Mouse (Mus musculus) right cerebral cortex, postnatal 10 days (tissue): ENCODE results near the gene Erfe.

Source experiments
- DNase-seq, 2 experiments: peaks; one replicate each; pipeline ENCODE4 v3.0.0; 2021; ENCODE audit warnings: low spot score in 2 of 2

Erfe gene

DNA sequence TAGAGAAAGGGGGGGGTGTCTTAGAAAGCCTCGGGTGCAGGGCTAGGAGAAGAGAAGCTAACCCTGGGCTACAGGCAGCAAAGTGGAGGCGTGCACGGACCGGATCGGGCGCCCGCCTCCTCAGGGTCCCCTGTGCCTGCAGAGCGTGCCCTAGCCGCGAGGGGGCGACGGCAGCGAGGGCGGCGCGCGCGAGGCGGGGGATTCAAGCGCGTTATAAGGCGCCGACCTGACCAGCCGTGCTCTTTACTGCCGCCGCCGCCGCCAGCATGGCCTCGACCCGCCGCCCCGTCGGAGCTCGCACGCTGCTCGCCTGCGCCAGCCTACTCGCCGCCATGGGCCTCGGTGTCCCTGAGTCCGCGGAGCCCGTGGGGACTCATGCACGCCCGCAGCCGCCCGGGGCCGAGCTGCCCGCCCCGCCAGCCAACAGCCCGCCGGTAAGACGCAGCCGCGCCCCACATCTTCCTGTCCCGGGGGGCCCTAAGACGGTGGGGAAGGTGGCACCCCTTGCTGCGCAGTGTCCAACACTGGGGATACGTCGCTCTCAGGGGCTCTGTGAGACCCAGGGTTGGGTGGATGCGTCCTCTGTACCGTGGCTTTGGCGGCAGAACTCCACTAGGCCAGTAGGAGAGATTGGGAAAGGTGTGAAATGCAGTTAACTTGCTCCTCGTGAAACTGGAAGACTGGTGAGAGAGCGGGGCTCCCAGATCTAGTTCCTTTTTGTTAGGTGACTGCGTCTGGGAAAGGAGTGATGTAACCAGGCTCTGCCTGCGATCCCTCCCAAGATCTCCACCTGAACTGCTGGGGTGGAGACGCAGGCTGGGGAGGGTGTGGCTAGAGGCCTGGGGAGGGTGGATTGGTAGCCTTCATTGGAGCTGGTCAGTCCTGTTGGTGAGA, at the start of gene Erfe:
TSS of gene Erfe (plus strand) at position 216 of the 894 bp plus-strand sequence.
- DNase-seq = peak in 1 of 2 experiments; percentile 60

DNA sequence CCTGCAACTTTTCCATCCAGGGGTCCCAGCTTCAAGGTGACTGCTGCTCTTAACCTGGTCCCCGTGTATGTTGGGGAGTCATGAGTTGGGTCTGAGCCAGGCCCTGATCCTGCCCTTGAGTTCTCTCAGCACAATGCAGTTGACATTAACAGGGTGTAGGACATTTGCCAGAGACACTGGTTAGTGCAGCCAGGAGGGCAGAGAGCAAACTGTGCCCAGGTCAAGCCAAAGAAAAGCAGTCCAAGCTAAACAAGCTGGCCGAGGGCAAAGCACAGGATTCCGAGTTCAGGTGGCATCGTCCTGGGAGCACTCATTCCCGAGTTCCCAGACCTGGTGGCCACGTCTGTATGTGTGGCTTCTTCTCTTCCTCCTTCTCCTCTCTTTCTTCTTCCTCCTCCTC, 48.6 kb upstream of the Erfe start:
- DNase-seq = no peak

DNA sequence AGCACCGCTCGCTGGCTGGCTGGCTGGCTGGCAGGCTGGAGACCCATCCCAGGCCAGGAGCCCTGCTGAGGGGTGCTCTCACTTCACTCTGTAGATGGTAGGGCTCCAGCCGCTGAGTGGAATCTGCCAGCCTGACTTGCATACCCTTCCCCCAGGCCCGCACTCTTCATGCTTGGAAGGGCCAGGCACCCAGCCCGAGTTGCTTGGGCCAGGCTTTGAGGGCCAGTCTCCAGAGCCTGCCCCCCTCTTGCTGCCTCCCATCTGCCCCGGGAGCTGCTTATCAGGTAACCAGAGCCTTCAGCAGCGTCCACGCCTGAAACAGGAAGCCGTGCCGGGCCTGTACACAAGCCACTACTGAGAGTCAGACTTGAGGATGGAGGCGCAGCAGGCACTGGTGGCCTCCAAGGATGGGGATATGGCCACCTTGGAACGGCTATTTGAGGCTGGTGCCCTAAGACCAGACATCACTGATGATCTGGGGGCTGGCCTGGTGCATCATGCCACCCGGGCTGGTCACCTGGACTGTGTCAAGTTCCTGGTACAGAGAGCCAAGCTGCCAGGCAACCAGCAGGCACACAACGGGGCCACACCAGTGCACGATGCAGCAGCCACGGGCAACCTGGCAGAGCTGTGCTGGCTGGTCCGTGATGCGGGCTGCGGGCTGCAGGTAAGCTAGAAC, 44.3 kb upstream of the Erfe start, which contains the start of gene Espnl:
TSS of gene Espnl (plus strand) at position 316 of the 679 bp plus-strand sequence.
- no peak for DNase-seq

DNA sequence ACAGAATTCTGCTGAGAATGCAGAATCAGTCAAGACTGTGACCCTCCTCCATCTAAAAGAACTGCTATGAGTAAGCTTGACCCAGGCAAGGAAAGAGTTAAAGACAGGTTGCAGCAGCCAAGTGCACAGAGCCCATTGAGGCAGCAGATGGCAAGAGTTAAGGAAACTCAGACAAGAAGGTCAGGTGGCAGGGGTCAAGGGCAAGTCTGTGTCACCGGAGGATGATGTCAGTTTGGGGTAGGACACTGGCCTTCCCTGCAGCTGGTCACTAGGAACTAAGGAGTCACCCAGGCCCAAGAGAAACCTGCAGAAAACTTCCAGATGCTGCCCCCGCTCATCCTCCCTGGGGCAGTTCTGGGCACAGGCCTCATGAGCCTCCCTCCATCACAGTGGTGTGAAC, 41.6 kb upstream of the Erfe start:
- DNase-seq = no peak

DNA sequence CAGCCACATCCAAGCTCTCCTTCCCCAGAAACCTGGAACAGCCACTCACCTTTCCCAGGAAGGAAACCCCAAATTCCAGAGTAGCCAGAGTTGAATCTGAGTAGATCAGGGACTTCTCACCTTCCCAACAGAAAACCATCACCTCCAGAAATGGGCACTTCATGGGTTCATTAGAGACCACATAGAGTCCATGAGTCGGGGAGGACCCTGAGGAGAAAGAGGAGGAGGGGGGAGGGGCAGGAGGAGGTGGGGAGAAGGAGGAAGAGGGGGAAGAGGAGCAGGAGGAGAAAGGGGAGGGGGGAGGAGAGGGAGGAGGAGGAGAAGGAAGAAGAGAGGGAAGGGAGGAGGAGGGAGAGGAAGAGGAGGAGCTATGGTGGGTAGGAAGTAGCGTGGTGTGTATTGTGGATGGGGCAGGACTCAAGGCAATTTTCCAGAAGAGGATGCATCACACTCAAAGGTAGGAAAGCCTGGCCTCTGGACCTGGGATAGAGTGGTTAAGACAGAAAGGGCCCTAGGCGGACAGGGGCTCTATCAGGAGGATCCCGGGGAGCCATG, 40.7 kb upstream of the Erfe start:
- no peak for DNase-seq

DNA sequence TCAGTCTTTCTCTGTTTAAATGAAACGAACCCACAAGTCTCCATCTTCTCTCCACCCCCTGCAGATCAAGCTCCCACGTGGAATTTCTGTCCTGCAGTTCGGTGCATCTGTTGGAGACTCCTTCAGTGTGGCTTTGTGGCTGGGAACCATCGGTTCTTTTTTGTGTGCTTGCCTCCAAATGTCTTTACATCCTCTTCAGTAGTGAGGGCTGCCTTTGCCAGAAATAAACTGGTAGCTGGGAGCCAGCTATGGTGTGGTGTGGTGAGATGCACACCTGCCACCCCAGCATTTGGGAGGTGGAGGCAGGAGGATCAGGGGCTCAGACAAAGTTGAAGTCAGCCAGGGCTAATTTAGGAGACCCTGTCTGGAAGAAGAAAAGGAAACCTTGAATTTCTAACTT, 34.1 kb upstream of the Erfe start:
- DNase-seq = no peak

DNA sequence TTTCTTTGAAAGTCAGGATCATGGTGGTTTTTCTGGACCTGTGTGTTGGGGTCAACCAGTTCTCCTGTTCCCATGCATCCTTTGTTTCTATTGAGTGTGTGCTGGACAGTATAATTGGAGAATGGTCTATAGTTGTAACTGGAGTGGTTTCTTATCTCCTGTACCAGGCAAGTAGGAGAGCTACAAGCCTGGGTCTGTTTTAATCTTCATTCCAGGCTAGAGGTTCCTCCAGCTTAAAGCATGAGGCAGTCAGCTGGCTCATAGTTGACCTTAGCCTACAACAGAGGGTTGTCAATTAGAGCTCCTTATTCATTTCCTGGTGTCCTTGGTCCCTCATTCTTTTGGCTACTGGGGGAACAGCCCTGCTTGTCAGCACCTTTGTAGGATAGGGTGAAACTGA, 32.6 kb upstream of the Erfe start:
- no peak for DNase-seq

DNA sequence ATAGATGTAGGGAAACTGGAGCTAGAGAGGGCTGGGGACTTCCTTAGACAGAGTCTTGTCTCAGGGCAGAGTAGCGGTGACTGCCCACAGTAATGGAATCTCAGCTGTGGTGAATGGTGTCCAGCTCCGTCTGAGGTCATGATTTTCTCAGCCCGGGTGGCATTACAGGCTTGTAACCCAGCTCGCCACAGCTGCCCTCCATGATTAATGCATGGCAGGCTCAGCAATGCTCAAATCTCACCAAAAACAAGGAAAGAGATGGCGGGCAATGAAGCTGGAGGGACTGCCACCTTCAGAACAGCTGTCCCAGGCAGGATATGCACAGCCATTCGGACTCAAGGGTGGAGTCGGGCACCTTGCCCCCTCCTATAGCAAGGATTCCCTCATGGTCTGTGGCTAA, 28.9 kb upstream of the Erfe start:
- DNase-seq = no peak

DNA sequence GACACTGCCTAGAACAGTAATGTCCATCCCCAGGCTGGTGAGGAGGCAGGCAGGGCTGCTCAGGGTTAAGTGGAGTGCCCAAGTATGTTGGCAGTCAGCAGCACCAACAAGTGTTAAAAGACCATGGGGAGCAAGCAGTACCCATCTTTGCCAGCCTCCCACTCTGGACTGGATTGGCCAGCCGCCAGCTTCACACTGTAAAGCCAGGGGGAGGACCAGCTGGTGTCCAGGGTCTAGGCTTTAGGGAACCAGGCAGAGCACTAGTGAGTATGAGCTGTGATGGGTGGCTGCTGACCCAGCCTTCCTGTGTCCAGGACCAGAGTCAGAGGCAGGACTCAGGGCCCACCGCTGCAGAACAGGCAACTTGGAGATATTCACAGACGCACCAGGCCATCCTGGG, 22.2 kb upstream of the Erfe start:
- DNase-seq = peak in 1 of 2 experiments; percentile 57

DNA sequence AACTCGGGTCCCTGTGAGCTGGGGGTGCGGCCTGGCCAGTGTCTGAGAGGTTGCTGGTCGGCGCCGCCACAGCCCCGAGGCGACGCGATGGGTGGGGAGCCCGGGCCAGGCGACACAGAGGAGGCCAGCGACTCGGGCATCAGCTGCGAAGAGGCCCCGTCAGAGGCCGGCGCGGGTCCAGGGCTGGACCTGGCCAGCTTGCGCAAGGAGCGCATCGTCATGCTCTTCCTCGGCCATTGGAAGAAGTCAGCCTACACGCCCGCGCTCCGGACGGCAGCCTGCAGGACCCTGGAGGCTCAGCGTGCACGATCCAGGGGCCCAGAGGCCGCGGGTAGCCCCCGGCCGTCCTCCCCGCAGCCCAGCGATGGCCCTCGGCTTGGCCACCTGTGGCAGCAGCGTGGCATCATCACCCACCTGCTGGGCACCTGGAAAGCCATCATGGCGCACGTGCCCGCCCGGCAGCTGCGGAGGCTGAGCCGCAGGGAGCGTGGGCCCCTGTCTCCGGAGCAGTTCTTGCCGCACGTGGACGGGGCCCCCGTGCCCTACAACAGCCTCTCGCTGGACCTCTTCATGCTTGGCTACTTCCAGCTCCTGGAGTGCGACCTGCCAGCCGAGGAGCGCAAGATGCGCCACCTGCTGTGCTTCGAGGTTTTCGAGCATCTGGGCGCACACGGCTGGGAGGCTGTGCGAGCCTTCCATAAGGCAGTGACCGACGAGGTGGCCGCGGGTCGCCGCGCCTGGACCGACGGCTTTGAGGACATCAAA, 21.1 kb upstream of the Erfe start:
- no peak for DNase-seq

DNA sequence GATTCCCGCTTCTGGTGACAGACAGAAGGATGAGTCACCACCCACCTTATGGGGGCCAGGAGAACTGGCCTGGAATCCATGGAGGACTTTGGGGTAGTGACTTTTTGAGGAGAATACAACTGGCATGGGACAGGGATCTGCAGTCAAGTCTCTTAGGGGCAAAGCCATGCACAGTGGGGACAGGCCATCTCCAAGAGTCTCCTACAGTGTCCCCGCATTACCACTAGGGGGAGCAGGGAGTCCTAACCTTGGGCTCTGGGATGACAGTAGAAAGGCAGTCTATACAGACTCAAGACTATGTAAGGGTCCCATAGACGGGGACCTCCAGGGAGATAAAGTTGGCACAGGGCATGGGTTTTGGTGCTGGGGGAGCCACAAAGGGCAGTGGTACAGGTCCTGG, 19.3 kb upstream of the Erfe start:
- DNase-seq = peak in 1 of 2 experiments; percentile 62

DNA sequence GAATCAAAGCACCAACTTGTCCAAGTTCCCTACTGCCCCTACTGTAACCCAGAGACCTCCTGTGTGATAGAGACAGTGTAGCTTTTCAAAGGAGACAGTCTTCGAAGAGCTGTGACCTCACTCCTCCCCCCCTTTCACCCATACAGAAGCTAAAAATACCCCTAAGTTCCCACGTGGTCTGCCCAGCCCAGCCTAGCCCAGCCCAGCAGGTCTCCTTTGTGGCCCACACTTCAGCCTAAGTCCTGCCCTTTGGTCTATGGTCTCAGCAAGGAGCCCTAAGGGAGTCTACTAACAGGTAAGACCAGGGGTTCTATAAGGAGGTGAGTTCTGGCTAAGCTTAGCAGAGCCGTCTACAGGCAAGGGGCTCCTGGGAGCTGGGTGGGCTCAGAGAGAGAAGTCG, 15.4 kb upstream of the Erfe start, which contains the start of gene Klhl30:
TSS of gene Klhl30 (plus strand) at position 176 of the 400 bp plus-strand sequence.
- no peak for DNase-seq

DNA sequence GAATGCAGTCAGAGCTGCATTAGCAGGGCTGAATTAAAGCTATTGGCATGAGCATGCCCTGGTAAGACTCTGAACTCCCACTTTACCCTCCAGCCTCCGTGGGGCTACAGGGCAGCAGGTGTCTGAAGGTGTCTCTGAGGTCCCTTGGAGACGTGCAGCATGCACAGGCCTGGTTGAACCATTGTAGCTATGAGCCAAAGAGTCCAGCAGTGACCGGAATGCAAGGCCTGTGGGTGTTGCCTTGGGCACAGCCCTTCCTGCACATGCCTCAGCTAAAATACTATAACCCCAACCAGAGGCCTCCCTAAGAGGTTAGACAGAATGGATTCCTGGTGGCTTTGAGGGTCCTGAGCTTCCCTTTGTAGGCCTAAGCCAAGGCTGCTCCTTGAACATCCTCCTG, 15.0 kb upstream of the Erfe start:
- DNase-seq = no peak

DNA sequence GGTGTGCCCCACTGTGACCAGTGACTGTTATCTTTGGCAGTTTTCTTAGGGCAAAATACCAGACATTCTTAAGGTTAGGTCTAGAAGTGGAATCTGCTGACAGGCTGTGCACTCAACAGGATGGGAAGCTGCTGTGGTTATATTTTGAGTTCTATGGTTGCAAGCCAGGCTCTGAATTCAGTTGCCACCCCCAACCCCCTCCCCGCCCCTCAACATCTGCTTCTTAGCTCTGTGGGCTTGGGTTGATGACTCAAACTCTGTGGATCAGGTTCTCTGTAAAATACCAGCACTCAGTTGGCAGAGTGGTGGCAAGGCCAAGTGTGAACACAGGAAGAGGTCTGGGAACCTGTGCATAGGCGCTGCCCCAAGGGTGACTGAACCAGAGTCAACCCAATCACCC, 14.0 kb upstream of the Erfe start:
- no peak for DNase-seq

DNA sequence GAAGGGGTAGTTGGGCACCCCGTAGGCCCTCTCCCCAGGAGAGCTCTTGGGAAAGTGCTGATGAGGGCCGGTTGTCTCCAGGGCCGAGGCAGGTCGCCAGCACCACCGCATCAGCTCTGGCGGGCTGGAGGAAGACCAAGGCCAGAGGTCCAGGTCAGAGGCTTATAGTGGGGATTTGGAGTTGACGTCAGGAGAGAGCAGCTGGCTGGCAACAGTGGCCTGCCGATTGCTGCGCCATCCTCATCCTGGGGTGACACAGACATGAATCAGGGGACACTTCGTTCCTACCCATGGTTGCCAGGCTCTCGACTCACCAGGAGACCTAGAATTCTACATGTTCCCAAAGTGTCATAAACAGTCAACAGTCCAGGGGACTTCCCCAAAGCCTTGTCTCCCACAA, 10.1 kb upstream of the Erfe start:
- DNase-seq = no peak

DNA sequence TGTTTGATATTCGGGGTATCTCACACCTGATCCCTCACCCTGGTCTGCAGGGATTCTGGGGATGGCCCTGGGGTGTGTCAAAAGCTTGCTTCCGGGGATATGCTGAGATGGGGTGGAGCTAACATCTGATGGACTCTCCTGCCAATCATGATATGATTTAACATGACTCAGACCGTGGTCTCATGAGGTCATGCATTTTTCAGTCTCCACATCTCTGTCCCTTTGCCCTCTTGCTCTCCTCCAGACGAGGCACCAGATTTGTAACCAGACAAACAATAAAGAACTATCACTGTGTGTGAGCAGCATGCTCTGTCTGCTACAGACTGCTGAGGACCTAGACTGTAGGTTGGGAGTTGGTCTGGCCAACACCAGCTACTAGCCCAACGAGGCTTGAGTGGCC, 4.1 kb upstream of the Erfe start:
- no peak for DNase-seq

DNA sequence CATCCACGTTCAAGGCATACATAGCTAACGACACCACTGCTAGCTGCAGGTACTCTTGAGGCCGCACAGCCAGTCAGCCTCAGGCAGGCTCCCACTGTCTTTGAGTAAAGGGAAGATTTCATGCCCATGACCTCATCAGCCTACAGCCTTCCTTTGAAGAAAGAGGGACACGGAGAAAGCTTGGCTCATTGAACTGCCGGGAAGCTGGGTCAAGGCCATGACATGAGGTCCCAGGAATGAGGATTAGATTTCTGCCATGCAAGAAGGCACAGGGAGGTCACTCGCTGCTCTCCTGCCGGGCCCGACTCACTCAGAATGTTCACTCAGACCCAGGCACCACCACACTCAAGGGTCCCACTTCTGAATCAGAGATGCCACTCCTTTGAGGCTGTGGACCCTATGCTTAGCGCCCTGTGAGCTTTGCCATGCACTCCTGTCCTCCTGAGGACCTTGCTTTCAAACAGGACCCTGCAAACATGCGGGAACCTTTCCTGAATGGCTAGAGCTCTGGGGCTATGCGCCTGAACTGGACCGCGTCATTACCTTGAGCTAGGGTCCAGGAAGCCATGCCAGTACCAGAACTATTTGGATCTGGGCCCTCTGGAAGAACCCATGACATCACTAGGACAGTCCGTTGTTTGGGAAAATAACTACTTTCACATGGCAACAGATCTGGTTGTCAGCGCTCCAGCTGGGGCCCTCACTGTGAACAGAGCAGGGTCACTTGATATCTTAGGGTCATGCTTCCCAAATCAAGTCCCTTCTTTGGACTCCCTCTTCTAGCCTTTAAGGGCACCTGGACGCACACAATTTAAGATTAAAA, 1.2 kb upstream of the Erfe start:
- DNase-seq = no peak

DNA sequence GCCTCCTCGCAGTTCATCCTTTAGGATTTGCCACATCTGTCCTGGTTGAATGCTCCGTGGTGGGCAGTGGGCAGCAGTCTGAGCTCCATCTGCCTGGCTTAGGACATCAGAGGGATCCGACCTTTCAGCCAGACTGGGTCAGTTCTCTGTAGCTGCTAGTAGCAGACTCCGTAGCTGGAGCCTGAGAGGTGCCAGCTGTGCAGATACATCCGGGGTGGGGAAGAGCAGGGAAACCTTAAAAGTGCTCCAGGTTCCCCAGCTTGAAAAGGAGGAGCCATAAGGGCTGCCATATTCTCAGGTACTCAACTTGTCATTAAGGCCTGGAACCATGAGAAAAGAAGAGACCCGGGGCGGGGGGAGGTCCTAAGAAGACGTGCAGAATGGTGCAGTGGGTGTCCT, 415 bp upstream of the Erfe start:
- no peak for DNase-seq

DNA sequence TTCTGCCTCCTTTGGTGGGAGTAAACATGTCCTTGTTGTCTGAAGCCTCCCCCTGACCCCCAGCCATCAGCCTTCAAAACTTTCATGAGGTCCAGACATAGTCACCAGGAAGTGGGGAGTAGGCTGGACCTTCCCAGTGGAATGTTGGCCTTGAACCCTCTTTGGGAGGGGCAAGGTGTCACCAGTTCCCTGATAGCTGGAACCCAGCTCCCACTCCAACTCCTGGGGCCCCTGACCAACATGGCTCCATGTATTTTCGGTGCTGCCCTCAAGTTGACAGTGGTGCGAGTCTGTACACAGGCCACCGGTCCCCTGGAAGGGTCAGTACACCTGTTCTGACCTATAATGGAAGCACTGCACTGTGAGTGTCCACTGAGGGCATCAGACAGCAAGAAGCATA, 1.1 kb downstream of the Erfe start:
- DNase-seq = no peak

DNA sequence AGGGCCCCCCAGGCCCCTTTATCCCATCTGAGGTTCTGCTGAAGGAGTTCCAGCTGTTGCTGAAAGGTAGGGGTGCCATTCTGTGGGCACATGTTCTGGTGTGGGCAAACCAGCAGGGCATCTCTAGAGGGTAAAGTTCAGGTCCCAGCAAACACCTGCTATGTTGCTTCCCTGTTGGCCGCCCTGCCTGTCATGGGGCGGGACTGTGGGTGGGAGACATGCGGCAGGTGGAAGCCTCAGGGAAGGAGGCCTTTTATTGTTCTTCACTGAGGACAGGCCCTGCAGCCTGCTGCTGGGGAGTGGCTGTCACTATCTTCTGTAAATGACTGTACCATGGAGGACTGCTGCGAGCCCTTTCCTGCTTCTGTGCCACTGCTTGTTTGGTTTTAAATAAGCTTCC, 3.2 kb downstream of the Erfe start:
- DNase-seq = no peak

DNA sequence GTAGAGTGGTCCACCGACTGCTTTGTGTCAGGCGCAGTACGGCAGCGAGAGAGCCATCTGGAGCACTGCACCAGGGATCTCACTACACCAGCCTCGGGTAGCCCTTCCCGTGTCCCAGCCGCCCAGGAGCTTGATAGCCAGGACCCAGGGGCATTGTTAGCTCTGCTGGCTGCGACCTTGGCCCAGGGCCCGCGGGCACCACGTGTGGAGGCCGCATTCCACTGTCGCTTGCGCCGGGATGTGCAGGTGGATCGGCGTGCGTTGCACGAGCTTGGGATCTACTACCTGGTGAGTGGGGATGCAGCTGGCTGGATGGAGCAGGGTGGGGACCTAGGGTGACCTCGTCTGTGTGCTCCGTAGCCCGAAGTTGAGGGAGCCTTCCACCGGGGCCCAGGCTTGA, 3.8 kb downstream of the Erfe start:
- DNase-seq = no peak
